Mouse (Mus musculus) hindbrain, embryonic 11.5 days (tissue): ENCODE results near the gene Sgk1. TPM values are rescaled to one million over a fixed set of nuclear protein-coding genes. Genes with fewer than 3 reads are reported as not detected.

Experiments used
- ATAC-seq: fragments of 200-750 bp; cut with Nextera tagmentation; 2 replicates; pipeline ENCODE4 v1.8.0; 2017; ENCODE audit warnings: mild to moderate bottlenecking, moderate TSS enrichment, moderate library complexity; ENCODE audit not compliant: low FRiP score
- DNase-seq: peaks from one replicate; pipeline ENCODE4 v3.0.0-alpha.2; 2015; ENCODE audit warnings: low spot score
- H3K27ac ChIP-seq: fragments of 300-500 bp; sonication (generic); 2 replicates; pipeline ENCODE4 v1.5.1; 2014; ENCODE audit warnings: mild to moderate bottlenecking, low read depth, low read length
- H3K27me3 ChIP-seq: fragments of 300-500 bp; sonication (generic); 2 replicates; pipeline ENCODE4 v1.6.1; 2014; ENCODE audit warnings: mild to moderate bottlenecking, low read length, moderate library complexity, mixed read lengths; ENCODE audit not compliant: control insufficient read depth, insufficient read depth
- H3K36me3 ChIP-seq: fragments of 300-500 bp; sonication (generic); 2 replicates; pipeline ENCODE4 v1.6.1; 2014; ENCODE audit warnings: mild to moderate bottlenecking, low read length, moderate library complexity, mixed read lengths; ENCODE audit not compliant: control insufficient read depth, insufficient read depth
- H3K4me1 ChIP-seq: fragments of 300-500 bp; sonication (generic); replicated peaks from 2 replicates; pipeline ENCODE4 v1.6.1; 2014; ENCODE audit warnings: low read length, mixed read lengths; ENCODE audit not compliant: control insufficient read depth, insufficient read depth
- H3K4me2 ChIP-seq: fragments of 300-500 bp; sonication (generic); replicated peaks from 2 replicates; pipeline ENCODE4 v1.6.1; 2014; ENCODE audit warnings: mild to moderate bottlenecking, low read depth, low read length
- H3K4me3 ChIP-seq: fragments of 300-500 bp; sonication (generic); 2 replicates; pipeline ENCODE4 v1.5.1; 2014; ENCODE audit warnings: low read depth, low read length
- H3K9ac ChIP-seq: fragments of 300-500 bp; sonication (generic); 2 replicates; pipeline ENCODE4 v1.6.1; 2014; ENCODE audit warnings: low read depth, low read length
- H3K9me3 ChIP-seq: fragments of 300-500 bp; sonication (generic); 2 replicates; pipeline ENCODE4 v1.6.1; 2016; ENCODE audit warnings: low read length; ENCODE audit not compliant: control insufficient read depth
- WGBS: fragments of 180-500 bp; shearing (Covaris S2); extraction: QIAGEN DNeasy Blood & Tissue Kit; methylation state at CpG from one replicate; pipeline ENCODE4 v1.1.7; 2014; 5-methylcytosine and 5-hydroxymethylcytosine counted together
- polyA plus RNA-seq: library from polyadenylated mRNA; unstranded; fragments of >200 nt; fragmentation: Nextera tagmentation; extraction: Ambion mirVana; gene quantifications from 2 replicates; pipeline ENCODE4 v1.2.1, GENCODE M21; 2014

The Sgk1 gene
- polyA plus RNA-seq, 1 experiment from 2014 or later = 24.6 TPM

DNA sequence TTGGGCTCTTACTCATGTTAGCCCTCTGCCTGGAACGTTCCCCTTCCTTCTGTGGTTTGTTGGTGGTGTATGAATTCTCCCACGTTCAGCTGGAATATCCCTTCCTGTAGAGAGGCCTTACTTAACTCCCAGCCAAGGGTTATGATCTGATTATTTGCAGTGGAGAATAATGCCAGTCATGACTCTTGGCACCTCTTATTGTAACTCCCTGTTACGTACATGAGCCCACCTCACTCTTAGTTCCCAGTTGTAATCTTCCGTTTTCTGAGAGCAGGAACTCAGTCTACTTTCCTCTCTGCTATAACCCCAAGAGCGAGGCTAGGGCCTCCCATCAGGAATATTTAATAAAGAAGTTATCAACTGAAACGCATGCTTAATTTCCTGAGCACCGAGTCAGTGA is 26.6 kb upstream of the Sgk1 start:
- H3K9me3 ChIP-seq = no peaks in the 10 kb centered on the region
- ATAC-seq (no peak), DNase-seq (no peak)
- no peak overlapping the region for H3K4me2 ChIP-seq
- no peaks in the 10 kb centered on the region for H3K36me3 ChIP-seq
- no peak overlapping the region for H3K9ac ChIP-seq
- no peak overlapping the region for H3K27ac ChIP-seq
- no peaks in the 10 kb centered on the region for H3K4me1 ChIP-seq
- 91% methylated on average over 7 of the region's 7 CpGs for WGBS
- H3K4me3 ChIP-seq = no peak overlapping the region
- H3K27me3 ChIP-seq = no peaks in the 10 kb centered on the region

DNA sequence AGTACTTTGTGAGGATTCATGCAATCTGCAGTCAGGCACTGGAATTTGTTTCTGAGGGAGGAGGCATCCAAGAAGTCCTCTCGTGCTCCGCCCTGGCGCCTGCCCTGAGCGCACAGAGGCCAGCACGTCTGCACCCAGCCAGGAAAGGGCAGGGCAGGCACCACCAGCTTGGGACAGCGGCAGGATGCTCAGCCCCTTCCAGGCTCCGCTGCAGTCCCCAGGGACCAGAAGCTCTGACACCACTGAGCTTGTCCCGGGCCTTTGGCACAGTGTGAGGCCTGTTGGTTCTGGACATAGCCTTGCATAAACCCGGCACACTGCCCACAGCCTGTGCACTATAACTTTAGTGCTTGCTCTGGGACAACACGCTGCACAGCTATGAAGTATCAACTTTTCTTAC is 24.3 kb upstream of the Sgk1 start:
- Histone ChIP-seq H3K4me1 (no peaks in the 10 kb centered on the region), H3K9ac (no peak overlapping the region), H3K9me3 (no peaks in the 10 kb centered on the region), H3K27ac (no peak overlapping the region), H3K27me3 (no peaks in the 10 kb centered on the region), H3K36me3 (no peaks in the 10 kb centered on the region), H3K4me3 (no peak overlapping the region), H3K4me2 (no peak overlapping the region)
- ATAC-seq = no peak
- 70% methylated on average over 10 of the region's 10 CpGs for WGBS
- no peak for DNase-seq

DNA sequence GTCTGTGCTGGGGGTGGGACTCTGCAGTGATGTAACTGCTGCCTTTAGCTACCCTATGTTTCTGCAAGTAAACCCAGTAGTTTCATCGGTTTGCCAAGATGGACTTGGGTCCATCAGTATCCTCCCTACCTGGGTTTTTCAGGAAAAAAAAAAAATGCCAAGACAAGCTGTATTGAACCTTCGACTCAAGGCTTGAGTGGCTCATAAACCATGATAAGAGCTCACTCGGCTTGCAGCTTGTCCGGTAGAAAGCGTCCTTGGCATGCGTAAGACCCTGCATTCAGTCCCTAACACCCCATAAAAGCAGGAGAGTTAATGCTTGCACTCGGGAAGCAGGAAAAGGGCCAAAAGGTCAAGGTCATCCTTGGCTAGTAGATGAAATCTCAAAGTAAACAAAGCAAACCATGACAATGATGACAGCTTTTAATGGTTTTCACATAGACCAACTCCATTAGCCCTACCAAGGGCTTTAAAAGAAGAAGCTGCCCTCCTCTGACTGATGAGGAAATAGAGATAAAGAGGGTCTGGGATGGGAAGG is 23.5 kb upstream of the Sgk1 start:
- Histone ChIP-seq H3K4me1 (no peaks in the 10 kb centered on the region), H3K4me3 (no peak overlapping the region), H3K4me2 (no peak overlapping the region), H3K9me3 (no peaks in the 10 kb centered on the region), H3K27ac (no peak overlapping the region), H3K9ac (no peak overlapping the region), H3K27me3 (no peaks in the 10 kb centered on the region), H3K36me3 (no peaks in the 10 kb centered on the region)
- ATAC-seq (no peak), DNase-seq (no peak)
- 84% methylated on average over 7 of the region's 7 CpGs for WGBS

DNA sequence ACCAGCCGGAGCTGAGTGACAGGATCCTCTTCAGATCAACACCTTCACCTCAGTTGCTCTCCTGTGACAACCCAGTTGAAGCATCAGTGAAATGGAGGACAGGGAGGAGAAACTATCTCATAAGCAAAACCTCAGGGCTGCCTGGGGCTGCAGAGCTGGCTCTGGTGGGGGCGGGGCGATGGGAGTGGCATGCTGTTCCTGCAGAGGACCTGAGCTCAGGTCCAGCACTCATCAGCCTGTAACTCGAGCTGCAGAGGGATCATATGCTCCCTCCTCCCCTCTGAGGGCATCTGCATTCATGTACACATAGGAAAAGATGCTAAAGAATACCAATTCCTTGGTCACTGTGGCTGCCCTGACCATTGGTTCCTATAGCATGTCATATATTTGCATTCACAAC is 15.5 kb upstream of the Sgk1 start:
- no peak for DNase-seq
- no peak overlapping the region for H3K4me2 ChIP-seq
- ATAC-seq = no peak
- no peaks in the 10 kb centered on the region for H3K36me3 ChIP-seq
- H3K27ac ChIP-seq = no peak overlapping the region
- no peak overlapping the region for H3K9ac ChIP-seq
- no peaks in the 10 kb centered on the region for H3K4me1 ChIP-seq
- H3K4me3 ChIP-seq = no peak overlapping the region
- 37% methylated on average over 4 of the region's 4 CpGs for WGBS
- no peaks in the 10 kb centered on the region for H3K27me3 ChIP-seq
- no peaks in the 10 kb centered on the region for H3K9me3 ChIP-seq

DNA sequence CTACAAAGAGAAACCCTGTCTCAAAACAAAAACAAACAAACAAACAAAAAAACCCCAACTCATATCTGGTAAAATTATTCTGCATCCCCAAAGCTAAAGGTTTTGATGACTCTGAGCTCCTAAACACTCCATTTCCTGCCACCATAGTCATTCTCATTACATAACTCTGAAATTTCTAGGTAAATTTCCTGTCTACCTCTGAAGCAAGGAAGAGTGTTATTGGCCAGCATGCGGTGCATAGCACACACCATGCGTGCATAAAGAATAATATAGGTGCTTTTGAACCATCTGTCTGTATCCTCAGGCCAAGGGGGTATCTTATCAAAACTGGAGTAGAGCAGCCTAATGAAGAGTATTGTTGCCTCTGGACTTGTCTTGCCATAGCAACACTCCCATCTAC is 13.8 kb upstream of the Sgk1 start:
- no peak overlapping the region for H3K27ac ChIP-seq
- ATAC-seq = no peak
- no peak overlapping the region for H3K4me3 ChIP-seq
- no peaks in the 10 kb centered on the region for H3K4me1 ChIP-seq
- DNase-seq = no peak
- H3K9me3 ChIP-seq = no peaks in the 10 kb centered on the region
- H3K36me3 ChIP-seq = no peaks in the 10 kb centered on the region
- no peak overlapping the region for H3K4me2 ChIP-seq
- no peak overlapping the region for H3K9ac ChIP-seq
- 85% methylated on average over 2 of the region's 2 CpGs for WGBS
- H3K27me3 ChIP-seq = no peaks in the 10 kb centered on the region

DNA sequence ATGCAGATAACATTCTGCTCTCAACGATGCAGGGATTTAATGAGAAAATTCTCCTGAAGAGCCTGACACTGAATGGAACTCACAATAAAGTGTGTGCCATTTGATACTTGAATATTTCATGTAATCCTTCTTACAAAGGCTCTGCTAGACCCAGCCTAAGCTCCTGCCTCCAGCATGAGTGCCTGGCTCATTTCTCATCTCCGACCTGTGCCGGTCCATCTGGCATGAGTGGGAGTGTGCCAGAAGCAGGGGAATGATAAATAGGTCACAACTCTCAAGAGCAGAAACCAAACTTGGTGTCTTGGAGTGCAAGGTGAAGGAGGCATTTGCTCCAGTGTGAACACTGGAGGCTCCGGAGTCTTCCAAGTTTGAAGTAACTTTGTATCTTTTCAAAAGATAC is 13.4 kb upstream of the Sgk1 start:
- H3K4me3 ChIP-seq = no peak overlapping the region
- 92% methylated on average over 4 of the region's 4 CpGs for WGBS
- no peak for DNase-seq
- H3K27me3 ChIP-seq = no peaks in the 10 kb centered on the region
- no peaks in the 10 kb centered on the region for H3K4me1 ChIP-seq
- H3K36me3 ChIP-seq = no peaks in the 10 kb centered on the region
- no peak overlapping the region for H3K4me2 ChIP-seq
- H3K9ac ChIP-seq = no peak overlapping the region
- H3K27ac ChIP-seq = no peak overlapping the region
- no peak for ATAC-seq
- no peaks in the 10 kb centered on the region for H3K9me3 ChIP-seq

DNA sequence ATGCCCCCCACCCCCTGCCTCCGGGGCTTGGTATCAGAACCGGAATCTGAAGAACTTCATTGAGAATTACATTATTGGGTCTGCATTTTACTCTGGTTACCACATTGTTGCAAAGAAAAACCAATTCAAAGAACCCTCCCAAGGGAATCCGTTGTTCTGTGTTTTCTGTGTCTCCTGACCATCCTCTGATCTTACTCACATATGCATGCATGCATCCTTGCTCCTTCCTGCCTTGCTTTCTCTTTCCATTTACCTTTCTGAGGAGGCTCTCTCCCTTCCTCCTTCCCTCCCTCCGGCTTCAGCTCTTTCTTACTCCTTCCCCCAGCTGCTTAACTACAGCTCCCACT is 174 bp upstream of the Sgk1 start:
- peak; percentile 54 for ATAC-seq
- no peak for DNase-seq
- peak overlapping the region; percentile 58 for H3K27ac ChIP-seq

DNA sequence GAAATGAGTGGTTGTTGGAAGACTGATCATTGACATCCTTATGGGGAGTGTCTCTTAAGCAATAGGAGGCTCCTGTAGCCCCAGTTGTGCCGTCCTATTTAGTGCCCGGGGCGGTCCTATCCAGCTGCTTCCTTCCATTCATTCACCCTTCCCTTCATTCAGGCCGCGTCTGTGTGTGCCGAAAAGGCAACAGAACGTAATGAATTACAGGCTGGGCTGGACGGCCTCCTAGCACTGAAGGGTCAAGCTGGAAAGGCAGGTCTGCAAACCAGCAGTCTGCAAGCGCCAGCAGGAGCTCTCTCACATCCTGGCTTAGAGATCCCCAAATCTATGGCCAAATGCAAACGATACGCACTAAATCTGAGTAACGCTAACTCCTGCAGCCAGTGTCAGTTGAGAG is 1.6 kb downstream of the Sgk1 start:
- DNase-seq (peak; percentile 71), ATAC-seq (peak; percentile 80)

More for the DNA sequence above, 174 bp upstream of the Sgk1 start:
- Histone ChIP-seq H3K4me2 (peak overlapping the region; percentile 72), H3K9ac (peak overlapping the region; percentile 53), H3K4me1 (0 out of 2 replicates have a peak, but pooled peaks cover 2% of the 10 kb centered on the region), H3K27me3 (no peaks in the 10 kb centered on the region), H3K9me3 (no peaks in the 10 kb centered on the region), H3K4me3 (peak overlapping the region; percentile 46), H3K36me3 (no peaks in the 10 kb centered on the region)
- 30% methylated on average over 4 of the region's 4 CpGs for WGBS

DNA sequence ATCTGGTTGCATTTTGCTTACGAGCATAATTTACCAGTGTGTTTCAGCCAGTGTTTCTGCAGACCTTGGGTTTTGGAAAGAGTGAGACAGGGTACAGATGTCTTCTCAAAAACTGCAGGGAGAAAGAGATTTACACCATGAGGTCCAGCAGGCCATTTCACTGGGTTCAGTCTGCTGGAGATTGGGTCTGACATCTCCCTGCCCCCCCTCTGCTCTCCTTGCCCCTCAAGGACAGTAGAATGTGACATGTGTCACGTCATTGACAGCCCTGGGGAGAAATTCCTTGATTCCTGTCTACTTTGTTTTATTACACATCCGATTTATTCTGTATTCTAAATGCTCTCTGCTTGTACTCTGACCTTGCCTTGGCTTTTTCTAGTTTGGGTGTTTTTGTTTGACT is 2.5 kb downstream of the Sgk1 start:
- Histone ChIP-seq H3K9ac (no peak overlapping the region), H3K4me2 (0 out of 2 replicates have a peak overlapping the region, but pooled peaks have one; percentile 9), H3K27ac (no peak overlapping the region), H3K9me3 (no peaks in the 10 kb centered on the region), H3K4me3 (no peak overlapping the region), H3K4me1 (0 out of 2 replicates have a peak, but pooled peaks cover 2% of the 10 kb centered on the region), H3K36me3 (no peaks in the 10 kb centered on the region), H3K27me3 (peaks cover 2% of the 10 kb centered on the region; the same call in 1 of the 2 replicates)
- 54% methylated on average over 3 of the region's 3 CpGs for WGBS
- no peak for ATAC-seq
- DNase-seq = no peak

More for the DNA sequence above, 1.6 kb downstream of the Sgk1 start:
- Histone ChIP-seq H3K27ac (peak overlapping the region; percentile 58; the same call in 1 of the 2 replicates), H3K4me1 (0 out of 2 replicates have a peak, but pooled peaks cover 2% of the 10 kb centered on the region), H3K4me2 (peak overlapping the region; percentile 72), H3K9me3 (no peaks in the 10 kb centered on the region), H3K9ac (peak overlapping the region; percentile 17; the same call in 1 of the 2 replicates), H3K36me3 (no peaks in the 10 kb centered on the region), H3K27me3 (peaks cover under 1% of the 10 kb centered on the region; the same call in 1 of the 2 replicates), H3K4me3 (peak overlapping the region; percentile 46)
- under 1% methylated on average over 12 of the region's 12 CpGs for WGBS
